Mouse (Mus musculus) ES-CJ7 (cell line): ENCODE measurements around the gene Esp38.
"Not testable (repeated sequence)": the region's sequence is repeated elsewhere in the genome, so short reads cannot be mapped to it uniquely, and the experiment has no call there.

ENCODE experiments used
- DNase-seq: peaks from one replicate; pipeline ENCODE4 v3.0.0; 2011; ENCODE audit warnings: low read depth, low spot score

Esp38 gene

GRCm38 (mm10) chr17:39950220-39950619 is at the start of gene Esp38:
TSS of gene Esp38 (plus strand) at chr17:39950520.
- DNase-seq = no peak

- not testable (repeated sequence) for DNase-seq
Observed at GRCm38 (mm10) chr17:39902928-39903545, 47.3 kb upstream of the Esp38 start.
